Mouse (Mus musculus) erythroid progenitor cell, adult 5-6 weeks (primary cell): ENCODE results near the gene Rasgef1b. TPM values are rescaled to one million over a fixed set of nuclear protein-coding genes. Genes with fewer than 3 reads are reported as not detected.

Experiments used
- ATAC-seq: replicated peaks from 2 replicates; pipeline ENCODE4 v1.8.0; 2016; ENCODE audit warnings: moderate number of reproducible peaks, mild to moderate bottlenecking, moderate TSS enrichment, inconsistent platforms; ENCODE audit not compliant: poor library complexity, low FRiP score, severe bottlenecking
- total RNA-seq, 2 experiments: library from RNA; stranded (forward) in 1 of 2; stranded (reverse) in 1 of 2; fragments of 150-400 nt in 1 of 2; fragments of 186-747, 209-891 nt in 1 of 2; gene quantifications; 2 replicates each; pipeline versions ENCODE4 v1.2.3 to v1.2.4; 2015 to 2017; ENCODE audit warnings: low replicate concordance in 2 of 2

The Rasgef1b gene
- total RNA-seq (2015; ENCODE audit: low replicate concordance), result 0.42 and 1.1 TPM in 2 replicates
- total RNA-seq (2017; ENCODE audit: low replicate concordance), result not detected in 2 replicates

- no peak for ATAC-seq
Observed at GRCm38 (mm10) chr5:99728649-99729212, at the start of gene Rasgef1b. Gene Rasgef1b (minus strand): TSS chr5:99729065.

DNA sequence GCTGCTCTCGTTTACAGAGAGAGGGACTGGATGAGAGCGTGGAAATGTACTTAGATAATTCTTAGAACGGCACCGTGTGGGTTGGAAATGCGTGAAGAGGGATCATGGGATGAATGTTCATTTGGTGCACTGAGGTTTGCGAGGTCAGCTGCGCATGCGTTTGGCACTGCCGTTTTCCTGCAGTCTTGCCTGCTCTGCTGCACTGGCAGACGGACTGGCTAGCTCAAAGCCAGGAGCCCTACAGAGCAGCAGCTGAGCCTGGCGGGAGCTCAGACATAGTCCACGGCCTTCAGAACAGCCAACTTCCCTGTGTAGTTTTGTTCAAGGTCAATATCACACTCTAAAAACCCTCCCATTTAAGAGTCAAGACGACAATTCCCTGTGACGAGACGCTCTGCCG, 46.5 kb upstream of the Rasgef1b start:
- ATAC-seq, result no peak

GRCm38 (mm10) chr5:99773265-99773664, 44.4 kb upstream of the Rasgef1b start:
- no peak for ATAC-seq

DNA sequence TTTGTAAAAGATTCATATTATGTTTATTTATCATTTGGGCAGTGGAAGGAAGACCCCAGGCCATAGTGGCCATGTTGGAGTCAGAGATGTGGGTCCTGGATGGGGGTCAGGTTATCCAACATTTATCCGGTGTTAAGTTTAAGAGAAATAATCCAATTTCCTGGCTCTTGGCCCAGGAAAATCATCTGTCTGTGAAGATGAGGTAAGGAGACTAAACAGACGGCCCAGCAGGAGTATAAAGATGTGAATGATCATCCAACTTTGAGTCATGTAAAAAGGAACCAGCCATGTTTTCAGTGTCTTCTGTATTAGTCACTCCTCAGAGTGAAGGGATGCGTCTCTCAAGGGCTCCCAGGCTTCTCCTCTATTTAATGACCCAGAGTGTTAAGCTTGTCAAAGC, 35.4 kb upstream of the Rasgef1b start:
- ATAC-seq, result no peak

DNA sequence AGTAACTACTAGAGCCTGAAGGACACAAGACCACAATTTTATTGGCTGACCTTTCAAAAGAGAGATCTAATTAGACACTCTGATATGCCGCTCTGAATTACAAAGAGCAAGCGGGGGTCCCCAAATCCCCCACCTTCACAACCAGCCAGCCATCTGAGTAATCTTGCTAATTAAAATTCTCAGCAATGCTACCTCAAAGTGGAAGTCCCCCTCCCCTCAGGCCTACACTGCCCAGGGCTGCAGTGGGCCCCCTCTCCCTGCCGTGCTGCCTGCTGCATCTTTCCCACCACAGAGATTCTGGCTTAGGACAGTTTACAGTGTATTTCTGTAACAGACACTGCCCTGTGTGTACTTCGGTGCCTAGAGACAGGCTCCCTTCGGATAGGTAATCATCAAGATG, 30.0 kb upstream of the Rasgef1b start:
- no peak for ATAC-seq

DNA sequence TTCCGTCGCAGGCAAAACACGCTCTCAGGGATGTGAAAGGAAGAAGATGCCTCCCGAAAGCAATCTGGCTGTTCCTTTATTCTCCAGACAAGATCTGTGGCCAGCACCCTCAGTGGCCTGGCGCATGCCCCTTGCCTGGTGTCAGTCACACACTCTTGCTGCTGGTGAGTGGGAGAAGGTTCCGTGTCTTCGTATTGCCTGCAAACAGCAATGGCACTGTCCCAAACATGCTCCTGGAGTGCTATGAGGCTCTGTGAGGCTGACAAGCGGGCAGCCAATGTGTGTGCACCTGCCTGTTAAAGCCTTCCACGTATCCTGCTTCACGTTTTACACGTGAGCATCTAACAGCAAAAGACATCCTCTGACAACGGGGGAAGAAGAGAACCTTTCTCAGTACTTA, 25.0 kb upstream of the Rasgef1b start:
- ATAC-seq, result no peak

DNA sequence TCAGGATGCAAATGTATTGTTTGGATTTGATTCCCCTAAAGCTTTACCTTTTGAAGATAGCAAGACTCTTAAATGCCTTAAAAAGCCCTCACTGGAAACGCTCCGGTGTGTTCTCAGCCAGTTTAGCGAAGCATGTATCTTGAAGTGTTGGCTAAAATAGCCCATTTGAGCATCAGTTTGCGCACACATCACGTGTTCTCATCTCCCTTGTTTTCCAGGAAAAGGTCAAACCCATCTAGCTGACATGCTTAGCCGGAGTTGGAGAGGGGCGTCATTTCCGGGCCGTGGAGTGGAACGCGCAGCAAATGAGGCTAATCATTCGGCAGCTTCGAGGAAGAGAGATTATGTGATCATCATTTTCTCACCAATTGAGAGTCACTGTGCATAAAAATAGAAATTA, 24.5 kb upstream of the Rasgef1b start:
- no peak for ATAC-seq

DNA sequence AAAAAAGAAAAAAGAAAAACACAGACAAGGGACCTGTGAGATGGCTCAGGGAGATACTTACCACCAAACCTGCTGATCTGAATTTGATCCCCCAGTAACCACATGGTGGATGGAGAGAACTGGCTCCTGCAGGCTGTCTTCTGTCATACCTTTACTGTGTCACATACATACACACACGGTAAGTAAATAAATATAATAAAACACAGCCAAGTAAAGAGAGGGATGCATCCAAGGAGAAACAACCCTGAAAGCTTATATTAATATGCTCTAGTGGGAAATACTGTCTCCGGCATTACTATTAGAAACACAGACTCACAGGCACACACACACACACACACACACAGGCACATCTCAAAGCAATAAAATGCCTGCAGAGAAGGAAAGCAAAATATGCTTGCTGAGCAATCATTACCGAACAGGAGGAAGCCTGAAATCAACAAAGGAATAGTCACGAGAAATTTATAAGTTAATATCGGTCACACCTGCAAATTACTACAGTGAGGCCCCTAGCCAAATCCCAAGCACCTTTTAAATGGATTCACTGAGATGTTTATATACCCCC, 23.9 kb upstream of the Rasgef1b start:
- no peak for ATAC-seq

DNA sequence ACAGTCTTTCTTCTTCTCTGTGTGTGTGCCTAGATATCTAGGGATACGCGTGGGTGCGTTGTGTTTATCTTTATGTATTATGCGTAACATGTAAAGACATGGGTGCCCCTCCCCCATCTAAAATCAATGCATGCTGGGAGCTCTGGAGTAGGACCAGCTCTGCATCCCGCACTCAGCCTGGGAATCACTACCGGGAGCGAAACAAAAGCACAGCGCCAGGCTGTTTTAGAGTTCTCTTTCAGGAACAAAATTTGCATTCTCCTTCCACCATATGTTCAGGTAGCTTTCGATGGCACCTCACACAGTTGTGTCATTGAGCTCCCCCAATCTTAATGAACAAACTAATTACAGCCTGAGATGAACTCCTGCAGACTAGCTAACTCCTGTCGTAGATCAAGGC, 19.6 kb upstream of the Rasgef1b start:
- ATAC-seq, result no peak

DNA sequence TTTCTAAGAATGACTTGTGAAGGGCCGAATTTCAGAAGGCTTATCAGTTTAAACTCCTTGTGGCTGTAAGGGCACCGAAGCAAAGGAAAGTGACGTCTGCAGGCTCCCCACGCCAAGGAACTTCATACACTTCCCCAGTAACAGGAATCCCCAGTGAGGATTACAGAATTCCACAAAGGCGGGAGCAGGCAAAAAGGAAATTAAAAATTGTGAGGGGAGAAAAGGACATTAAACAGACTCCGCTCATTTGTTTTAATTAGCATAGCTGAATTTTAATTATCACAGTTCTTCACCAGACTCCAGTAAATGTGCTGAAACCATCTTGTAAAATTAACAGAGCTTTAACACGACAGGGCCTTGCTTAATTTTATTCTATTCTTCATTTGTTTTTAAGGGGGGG, 17.2 kb upstream of the Rasgef1b start:
- no peak for ATAC-seq

DNA sequence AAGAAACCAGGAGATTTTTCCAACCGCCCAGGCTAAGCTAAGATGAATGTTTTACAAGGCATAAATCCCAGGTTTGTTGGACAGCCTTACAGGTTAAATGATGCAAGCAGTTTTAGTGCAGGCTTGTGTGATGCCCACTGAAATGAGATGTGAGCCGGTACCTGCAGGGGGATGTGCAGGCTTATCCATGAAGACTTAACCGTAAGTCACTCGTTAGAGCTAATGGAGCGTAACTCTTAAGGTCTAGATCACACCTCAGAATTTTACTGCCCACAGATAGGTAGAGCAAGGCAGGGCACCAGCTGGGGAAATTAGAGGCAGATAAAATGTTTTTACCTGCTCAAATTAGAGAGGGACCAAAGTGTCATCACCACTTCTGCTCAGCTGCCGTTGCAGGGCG, 14.0 kb upstream of the Rasgef1b start:
- ATAC-seq, result no peak

GRCm38 (mm10) chr5:99742056-99742455, 13.2 kb upstream of the Rasgef1b start:
- ATAC-seq, result no peak

DNA sequence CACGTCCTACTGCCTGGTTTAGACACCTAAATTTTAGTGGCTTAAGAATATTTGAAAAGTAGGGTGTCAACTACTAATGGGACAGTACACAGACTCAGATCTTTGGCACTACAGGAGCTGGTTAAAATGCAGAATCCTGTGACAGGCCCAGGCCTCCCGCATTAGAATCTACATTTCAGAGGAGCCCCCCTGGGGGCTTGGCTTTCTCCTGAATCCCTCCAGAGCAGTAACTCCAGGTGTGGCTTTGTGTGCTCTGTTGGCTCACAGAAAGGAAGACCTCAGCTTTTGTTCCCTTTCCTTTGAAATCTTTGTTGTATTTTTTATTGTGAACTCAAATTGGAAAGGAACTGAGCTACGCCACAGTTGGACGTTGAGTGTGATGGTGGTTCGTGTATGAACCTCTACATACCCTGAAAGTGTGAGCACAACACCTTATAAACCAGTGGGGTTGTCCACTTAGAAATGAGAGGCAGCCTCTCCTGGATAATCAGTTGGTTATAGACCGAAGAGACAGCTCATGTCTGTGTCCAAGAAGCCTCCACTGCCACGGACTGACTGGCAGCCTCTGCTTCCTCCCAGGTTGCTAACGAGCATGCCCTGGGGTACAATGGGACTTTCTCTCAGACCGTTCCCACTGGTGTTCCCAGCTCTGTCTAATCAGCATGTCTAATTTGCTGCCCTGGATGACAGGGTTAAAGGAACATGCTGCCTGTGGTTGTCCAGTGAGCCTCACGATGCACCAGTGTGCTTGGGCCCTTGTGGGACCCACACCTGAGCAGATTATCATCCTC, 9.3 kb upstream of the Rasgef1b start:
- no peak for ATAC-seq

DNA sequence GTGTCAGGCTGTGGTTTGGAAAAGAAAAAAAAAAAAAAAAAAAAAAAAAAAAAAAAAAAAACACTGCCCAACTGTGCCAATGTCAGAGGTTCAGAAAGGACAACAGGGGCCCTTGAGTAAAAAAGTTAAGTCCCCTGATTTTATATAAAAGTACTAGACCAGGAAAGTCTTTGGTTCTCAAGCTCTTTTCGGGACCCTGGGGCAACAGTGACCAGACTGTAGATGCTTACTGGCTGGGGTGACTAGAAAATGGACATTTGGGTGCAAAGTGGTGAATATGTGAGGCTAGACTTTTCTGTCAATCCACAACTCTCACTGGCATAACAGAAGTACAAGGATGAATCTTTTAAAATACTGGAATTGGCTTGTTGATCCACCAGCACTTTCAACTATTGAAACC, 1.1 kb upstream of the Rasgef1b start:
- ATAC-seq, result no peak

DNA sequence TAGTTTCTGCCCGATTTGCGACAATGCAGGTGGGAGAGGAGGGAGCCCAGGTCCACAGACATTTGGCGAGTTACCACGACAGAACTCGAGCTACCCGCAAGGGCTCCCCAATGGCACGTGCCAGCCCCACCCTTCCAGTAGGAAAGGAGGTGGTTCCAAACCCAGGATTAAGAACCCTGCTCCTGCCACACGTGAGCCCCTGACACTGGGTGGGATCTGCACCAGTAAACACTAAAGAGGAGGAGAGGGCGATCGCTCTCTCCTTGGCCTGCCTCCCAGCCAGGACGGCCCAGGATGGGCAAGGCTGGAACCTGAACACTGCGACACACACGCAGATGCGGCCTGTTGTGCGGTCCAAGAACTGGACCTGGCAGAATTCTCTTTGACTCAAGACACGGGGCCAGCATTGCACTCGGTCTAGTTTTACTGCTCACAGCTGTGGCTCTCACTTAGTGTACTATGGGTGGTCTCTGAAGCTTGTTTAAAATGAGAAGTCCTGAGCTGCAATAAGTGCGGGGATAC, 557 bp upstream of the Rasgef1b start:
- no peak for ATAC-seq

DNA sequence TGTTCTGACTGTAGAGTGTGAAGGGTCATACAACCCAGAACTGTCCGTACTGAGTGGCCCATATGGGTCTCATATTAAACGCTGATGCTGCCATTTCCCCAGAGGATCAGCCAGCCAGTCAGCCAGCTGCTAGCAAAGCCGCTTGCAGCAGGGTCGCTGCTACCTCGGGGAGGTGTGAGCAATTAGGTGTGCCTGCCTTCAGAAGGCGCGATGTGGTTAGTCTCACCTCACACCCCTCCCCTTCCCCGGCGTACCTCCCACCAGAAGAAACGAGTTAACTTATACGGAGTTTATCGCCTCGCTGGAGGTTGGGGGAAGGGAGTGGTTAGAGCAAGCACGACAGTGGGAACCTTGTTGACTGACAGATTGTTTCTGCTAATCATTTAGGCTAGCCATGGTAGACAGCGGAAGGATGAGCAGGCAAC, 826 bp downstream of the Rasgef1b start:
- ATAC-seq, result no peak

- ATAC-seq, result no peak
Observed at GRCm38 (mm10) chr5:99723941-99724340, 4.9 kb downstream of the Rasgef1b start.

DNA sequence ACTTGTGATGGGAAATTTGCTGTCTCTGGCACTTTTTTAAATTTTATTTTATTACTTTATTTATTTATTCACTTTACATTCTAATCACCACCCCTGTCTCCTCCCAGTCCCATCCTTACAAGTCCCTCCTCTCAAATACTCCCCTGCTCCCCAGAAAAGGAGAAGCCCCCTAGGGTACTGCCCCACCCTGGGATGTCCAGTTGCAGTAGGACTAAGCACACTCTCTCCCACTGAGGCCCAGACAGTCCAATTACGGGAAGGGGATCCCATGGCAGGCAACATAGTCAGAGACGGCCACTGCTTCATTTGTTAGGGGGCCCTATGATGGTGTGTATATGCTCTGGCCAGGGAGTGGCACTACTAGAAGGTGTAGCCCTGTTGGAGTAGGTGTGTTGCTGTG, 6.6 kb downstream of the Rasgef1b start:
- ATAC-seq, result no peak

GRCm38 (mm10) chr5:99720554-99720953, 8.3 kb downstream of the Rasgef1b start:
- no peak for ATAC-seq

GRCm38 (mm10) chr5:99717917-99718316, 10.9 kb downstream of the Rasgef1b start:
- no peak for ATAC-seq

GRCm38 (mm10) chr5:99715281-99715744, 13.6 kb downstream of the Rasgef1b start:
- no peak for ATAC-seq
